Mouse (Mus musculus): Measurements from ENCODE around the gene Aff3. TPM values are rescaled to one million over a fixed set of nuclear protein-coding genes. Genes with fewer than 3 reads are reported as not detected.

The Aff3 gene
- polyA plus RNA-seq, 1 experiment from 2014 or later: 12.7 TPM

GRCm38 (mm10) chr1:38582328-38582727 is 82.4 kb downstream of the Aff3 start:
- Histone ChIP-seq H3K9me3 (no peaks in the 10 kb centered on the region), H3K4me1 (replicated peaks) (peaks cover 12% of the 10 kb centered on the region), H3K36me3 (0 out of 2 replicates have a peak, but pooled peaks cover 7% of the 10 kb centered on the region), H3K9ac (replicated peaks) (no peak overlapping the region), H3K27ac (no peak overlapping the region), H3K4me3 (replicated peaks) (no peak overlapping the region), H3K27me3 (no peaks in the 10 kb centered on the region), H3K4me2 (replicated peaks) (no peak overlapping the region)
- ATAC-seq: no peak
- 82% methylated on average over 9 of the region's 9 CpGs for WGBS

GRCm38 (mm10) chr1:38580572-38580971 is 84.2 kb downstream of the Aff3 start:
- Histone ChIP-seq H3K4me3 (replicated peaks) (no peak overlapping the region), H3K36me3 (0 out of 2 replicates have a peak, but pooled peaks cover 7% of the 10 kb centered on the region), H3K27ac (no peak overlapping the region), H3K9ac (replicated peaks) (no peak overlapping the region), H3K9me3 (no peaks in the 10 kb centered on the region), H3K27me3 (no peaks in the 10 kb centered on the region), H3K4me1 (replicated peaks) (peaks cover 12% of the 10 kb centered on the region), H3K4me2 (replicated peaks) (no peak overlapping the region)
- no peak for ATAC-seq
- WGBS: 93% methylated on average over 2 of the region's 2 CpGs

GRCm38 (mm10) chr1:38578339-38578738 is 86.4 kb downstream of the Aff3 start:
- 0 out of 2 replicates have a peak overlapping the region, but pooled peaks have one; percentile 30 for H3K27ac ChIP-seq
- WGBS: 74% methylated on average over 5 of the region's 5 CpGs
- no peak for ATAC-seq

GRCm38 (mm10) chr1:38567791-38568190 is 97.0 kb downstream of the Aff3 start:
- 67% methylated on average over 3 of the region's 3 CpGs for WGBS
- H3K4me2 ChIP-seq (replicated peaks): no peak overlapping the region
- H3K9ac ChIP-seq (replicated peaks): no peak overlapping the region
- H3K36me3 ChIP-seq: no peaks in the 10 kb centered on the region
- peaks cover 61% of the 10 kb centered on the region for H3K4me1 ChIP-seq (replicated peaks)
- no peaks in the 10 kb centered on the region for H3K9me3 ChIP-seq
- H3K4me3 ChIP-seq (replicated peaks): no peak overlapping the region
- no peak for ATAC-seq
- no peaks in the 10 kb centered on the region for H3K27me3 ChIP-seq
- H3K27ac ChIP-seq: no peak overlapping the region

More at GRCm38 (mm10) chr1:38578339-38578738, 86.4 kb downstream of the Aff3 start:
- Histone ChIP-seq H3K36me3 (0 out of 2 replicates have a peak, but pooled peaks cover 6% of the 10 kb centered on the region), H3K4me3 (replicated peaks) (no peak overlapping the region), H3K9ac (replicated peaks) (no peak overlapping the region), H3K4me1 (replicated peaks) (peaks cover 12% of the 10 kb centered on the region), H3K27me3 (no peaks in the 10 kb centered on the region), H3K4me2 (replicated peaks) (no peak overlapping the region), H3K9me3 (no peaks in the 10 kb centered on the region)

GRCm38 (mm10) chr1:38566101-38566678 is 98.6 kb downstream of the Aff3 start:
- peak; percentile 65 for ATAC-seq
- H3K4me3 ChIP-seq (replicated peaks): no peak overlapping the region
- no peak overlapping the region for H3K9ac ChIP-seq (replicated peaks)
- H3K9me3 ChIP-seq: no peaks in the 10 kb centered on the region
- no peaks in the 10 kb centered on the region for H3K27me3 ChIP-seq
- H3K27ac ChIP-seq: peak overlapping the region; percentile 86
- 27% methylated on average over 9 of the region's 9 CpGs for WGBS
- H3K4me1 ChIP-seq (replicated peaks): peaks cover 77% of the 10 kb centered on the region
- no peaks in the 10 kb centered on the region for H3K36me3 ChIP-seq
- H3K4me2 ChIP-seq (replicated peaks): peak overlapping the region; percentile 14

GRCm38 (mm10) chr1:38565295-38565777 is 99.4 kb downstream of the Aff3 start:
- H3K4me2 ChIP-seq (replicated peaks): peak overlapping the region; percentile 14
- peak; percentile 61 for ATAC-seq
- H3K4me3 ChIP-seq (replicated peaks): no peak overlapping the region
- no peaks in the 10 kb centered on the region for H3K9me3 ChIP-seq
- H3K27ac ChIP-seq: peak overlapping the region; percentile 86
- H3K9ac ChIP-seq (replicated peaks): peak overlapping the region; percentile 42; the same call in 1 of the 2 replicates
- H3K4me1 ChIP-seq (replicated peaks): peaks cover 85% of the 10 kb centered on the region
- no peaks in the 10 kb centered on the region for H3K27me3 ChIP-seq
- 21% methylated on average over 7 of the region's 7 CpGs for WGBS
- no peaks in the 10 kb centered on the region for H3K36me3 ChIP-seq

GRCm38 (mm10) chr1:38562397-38563199 is 102.2 kb downstream of the Aff3 start:
- Histone ChIP-seq H3K4me1 (replicated peaks) (peaks cover 69% of the 10 kb centered on the region), H3K4me2 (replicated peaks) (peak overlapping the region; percentile 7; the same call in 1 of the 2 replicates), H3K27me3 (no peaks in the 10 kb centered on the region), H3K9me3 (no peaks in the 10 kb centered on the region), H3K4me3 (replicated peaks) (no peak overlapping the region), H3K36me3 (no peaks in the 10 kb centered on the region), H3K9ac (replicated peaks) (0 out of 2 replicates have a peak overlapping the region, but pooled peaks have one; percentile 1), H3K27ac (peak overlapping the region; percentile 69)
- 10% methylated on average over 11 of the region's 11 CpGs for WGBS
- ATAC-seq: peak; percentile 34; the same call in 1 of the 2 replicates

- Histone ChIP-seq H3K9ac (replicated peaks) (0 out of 2 replicates have a peak overlapping the region, but pooled peaks have one; percentile 0), H3K27ac (peak overlapping the region; percentile 69), H3K4me3 (replicated peaks) (no peak overlapping the region), H3K36me3 (no peaks in the 10 kb centered on the region), H3K27me3 (no peaks in the 10 kb centered on the region), H3K4me2 (replicated peaks) (no peak overlapping the region), H3K4me1 (replicated peaks) (peaks cover 60% of the 10 kb centered on the region), H3K9me3 (no peaks in the 10 kb centered on the region)
- WGBS: 78% methylated on average over 7 of the region's 7 CpGs
- no peak for ATAC-seq
Measured at GRCm38 (mm10) chr1:38561331-38561730, 103.4 kb downstream of the Aff3 start.

GRCm38 (mm10) chr1:38560666-38561065 is 104.1 kb downstream of the Aff3 start:
- no peak for ATAC-seq
- Histone ChIP-seq H3K4me1 (replicated peaks) (peaks cover 53% of the 10 kb centered on the region), H3K36me3 (no peaks in the 10 kb centered on the region), H3K4me3 (replicated peaks) (no peak overlapping the region), H3K9ac (replicated peaks) (no peak overlapping the region), H3K27me3 (no peaks in the 10 kb centered on the region), H3K4me2 (replicated peaks) (no peak overlapping the region), H3K27ac (peak overlapping the region; percentile 45; the same call in 1 of the 2 replicates), H3K9me3 (no peaks in the 10 kb centered on the region)
- WGBS: 87% methylated on average over 9 of the region's 9 CpGs

- no peak overlapping the region for H3K4me2 ChIP-seq (replicated peaks)
- no peak overlapping the region for H3K4me3 ChIP-seq (replicated peaks)
- no peak overlapping the region for H3K27ac ChIP-seq
- H3K36me3 ChIP-seq: no peaks in the 10 kb centered on the region
- ATAC-seq: no peak
- H3K27me3 ChIP-seq: no peaks in the 10 kb centered on the region
- H3K9me3 ChIP-seq: no peaks in the 10 kb centered on the region
- H3K9ac ChIP-seq (replicated peaks): no peak overlapping the region
- 91% methylated on average over 8 of the region's 8 CpGs for WGBS
- peaks cover 37% of the 10 kb centered on the region for H3K4me1 ChIP-seq (replicated peaks)
Measured at GRCm38 (mm10) chr1:38557615-38558014, 107.1 kb downstream of the Aff3 start.

GRCm38 (mm10) chr1:38554546-38554945 is 110.2 kb downstream of the Aff3 start:
- H3K27me3 ChIP-seq: no peaks in the 10 kb centered on the region
- H3K9me3 ChIP-seq: no peaks in the 10 kb centered on the region
- H3K4me2 ChIP-seq (replicated peaks): no peak overlapping the region
- no peak overlapping the region for H3K27ac ChIP-seq
- peaks cover 16% of the 10 kb centered on the region for H3K4me1 ChIP-seq (replicated peaks)
- H3K9ac ChIP-seq (replicated peaks): no peak overlapping the region
- WGBS: 83% methylated on average over 3 of the region's 3 CpGs
- no peak for ATAC-seq
- H3K4me3 ChIP-seq (replicated peaks): no peak overlapping the region
- no peaks in the 10 kb centered on the region for H3K36me3 ChIP-seq

- 32% methylated on average over 6 of the region's 6 CpGs for WGBS
- Histone ChIP-seq H3K9me3 (no peaks in the 10 kb centered on the region), H3K27me3 (no peaks in the 10 kb centered on the region), H3K36me3 (no peaks in the 10 kb centered on the region), H3K4me3 (replicated peaks) (no peak overlapping the region), H3K9ac (replicated peaks) (no peak overlapping the region), H3K27ac (no peak overlapping the region), H3K4me2 (replicated peaks) (no peak overlapping the region), H3K4me1 (replicated peaks) (peaks cover 18% of the 10 kb centered on the region)
- no peak for ATAC-seq
Measured at GRCm38 (mm10) chr1:38553090-38553489, 111.7 kb downstream of the Aff3 start.

Data from midbrain, embryonic 13.5 days (tissue).